Mouse (Mus musculus) G1E (cell line): ENCODE measurements around the gene Napa.

Source experiments
- CTCF ChIP-seq: IDR thresholded peaks from 2 replicates; pipeline ENCODE4 v1.5.1; 2012; ENCODE audit warnings: low read depth, low read length, inconsistent platforms, mixed read lengths
- GATA1 ChIP-seq: IDR thresholded peaks from 2 replicates; pipeline ENCODE4 v1.6.1; 2012; ENCODE audit warnings: borderline replicate concordance, low read length, inconsistent platforms, mixed read lengths
- POLR2AphosphoS5 ChIP-seq: IDR thresholded peaks from 2 replicates; pipeline ENCODE4 v1.6.1; 2012; ENCODE audit warnings: low read depth, low read length, inconsistent platforms; ENCODE audit not compliant: insufficient replicate concordance
- TAL1 ChIP-seq: conservative IDR thresholded peaks from 2 replicates; pipeline ENCODE4 v1.6.1; 2012; ENCODE audit warnings: low read depth, low read length, inconsistent platforms, mixed read lengths

GRCm38 (mm10) chr7:16062099-16062420, 36.2 kb upstream of the Napa start:
- no peak for TF ChIP-seq TAL1
- no peak for TF ChIP-seq CTCF
- no peak for TF ChIP-seq GATA1
- no peak for TF ChIP-seq POLR2AphosphoS5
